Comparison of ENCODE assay signal across 35 mouse cellular contexts in the genomic region with DNA sequence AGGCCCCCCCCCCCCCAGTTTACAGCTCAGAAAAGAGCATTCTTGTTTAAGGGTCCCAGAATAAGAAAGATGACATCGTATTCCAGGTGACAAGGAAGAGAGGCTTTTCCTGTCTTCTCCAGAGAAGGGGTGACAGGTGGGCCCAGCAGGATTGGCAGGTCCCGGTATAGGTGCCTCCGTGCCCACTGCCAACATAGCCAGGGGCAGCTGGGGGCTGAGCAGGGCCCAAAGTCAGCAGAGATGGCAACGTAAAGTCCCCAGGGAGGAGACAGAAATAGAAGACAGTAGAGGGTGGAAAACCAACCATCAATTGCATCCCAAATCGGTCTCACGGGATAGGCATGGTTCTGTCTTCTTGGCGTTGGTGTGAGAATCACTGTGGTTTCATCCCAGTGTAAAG. TPM values are rescaled to one million over a fixed set of nuclear protein-coding genes. Genes with fewer than 3 reads are reported as not detected.
"Had no signal": no experiment of that assay in that cellular context is flagged by ENCODE, and none has a peak within 500 bp of the region (broad histone marks: within the 10 kb centered on the region; RNA-seq: fewer than 3 reads in every experiment).

No protein-coding gene starts in this region.

- H3K27me3 ChIP-seq: limb, embryonic 12.5 days; limb, embryonic 13.5 days; limb, embryonic 15.5 days; liver, embryonic 13.5 days; liver, embryonic 15.5 days; lung, embryonic 15.5 days; midbrain, embryonic 12.5 days; midbrain, embryonic 13.5 days; midbrain, embryonic 15.5 days; neural tube, embryonic 12.5 days had no signal

- H3K9me3 ChIP-seq: limb, embryonic 10.5 days; limb, embryonic 12.5 days; limb, embryonic 13.5 days; limb, embryonic 15.5 days; liver, embryonic 12.5 days; liver, embryonic 13.5 days; liver, embryonic 15.5 days; lung, embryonic 15.5 days; midbrain, embryonic 10.5 days; midbrain, embryonic 12.5 days; midbrain, embryonic 13.5 days; midbrain, embryonic 15.5 days; neural tube, embryonic 12.5 days had no signal

- H3K4me3 ChIP-seq: limb, embryonic 10.5 days; limb, embryonic 12.5 days; limb, embryonic 13.5 days; limb, embryonic 15.5 days; liver, embryonic 12.5 days; liver, embryonic 13.5 days; liver, embryonic 15.5 days; lung, embryonic 15.5 days; megakaryocyte, embryonic 14.5 days; midbrain, embryonic 10.5 days; midbrain, embryonic 12.5 days; midbrain, embryonic 13.5 days; midbrain, embryonic 15.5 days; myocyte; neural tube, embryonic 12.5 days had no signal

- H3K4me1 ChIP-seq: limb, embryonic 10.5 days; limb, embryonic 12.5 days; limb, embryonic 13.5 days; lung, embryonic 15.5 days; midbrain, embryonic 15.5 days; neural tube, embryonic 12.5 days had no signal

- H3K36me3 ChIP-seq: liver, embryonic 12.5 days; liver, embryonic 13.5 days; liver, embryonic 15.5 days; lung, embryonic 15.5 days; midbrain, embryonic 12.5 days; neural tube, embryonic 12.5 days had no signal

- H3K27ac ChIP-seq: limb, embryonic 10.5 days; limb, embryonic 12.5 days; limb, embryonic 13.5 days; limb, embryonic 15.5 days; liver, embryonic 12.5 days; liver, embryonic 13.5 days; liver, embryonic 14.5 days; liver, embryonic 15.5 days; lung, embryonic 15.5 days; macrophage; midbrain, embryonic 10.5 days; midbrain, embryonic 12.5 days; midbrain, embryonic 13.5 days; midbrain, embryonic 15.5 days; neural tube, embryonic 12.5 days had no signal

- DNase-seq: left cerebral cortex, postnatal 4 days; liver; liver, embryonic 13.5 days; liver, postnatal 0 days; lung, adult 18-20 months; lung, adult 2 months; lung, embryonic 14.5 days; lung, postnatal 10 days; lung, postnatal 14 days; lung, postnatal 36 days; lung, postnatal 4 days; midbrain, embryonic 14.5 days had no signal

RNA-seq across cellular contexts. Expression of a gene that starts 16.3 kb away (rescaled TPM):
- polyA plus RNA-seq: limb, embryonic 10.5 days; limb, embryonic 11.5 days; limb, embryonic 12.5 days; limb, embryonic 13.5 days; limb, embryonic 14.5 days; limb, embryonic 15.5 days; liver, adult 2 months; liver, embryonic 11.5 days; liver, embryonic 13.5 days; liver, embryonic 14.5 days; liver, embryonic 15.5 days; liver, embryonic 16.5 days; liver, postnatal 0 days; lung, embryonic 14.5 days; macrophage; midbrain, embryonic 10.5 days; midbrain, embryonic 11.5 days; midbrain, embryonic 12.5 days; myocyte; neural tube, embryonic 11.5 days; neural tube, embryonic 12.5 days had no signal
